Mouse (Mus musculus): ENCODE results near the gene Mrpl41.

GRCm38 (mm10) chr2:24934441-24934963 lies 40.4 kb downstream of the Mrpl41 start:
- TF ChIP-seq ELF1 (IDR thresholded peaks at IDR 0.05; ENCODE audit: low read depth, low read length) (peak; percentile 64; the same call in 1 of the 2 replicates), EP300 (IDR thresholded peaks at IDR 0.05; ENCODE audit: low read depth in 1 of 2, low read length in 2 of 2) (no peak), USF1 (IDR thresholded peaks at IDR 0.05; ENCODE audit: low read depth, low read length) (no peak), HCFC1 (IDR thresholded peaks at IDR 0.05; ENCODE audit: low read depth, low read length) (no peak), KAT2A (conservative IDR thresholded peaks at IDR 0.05; ENCODE audit: low read depth, low read length) (no peak), CTCF (IDR thresholded peaks at IDR 0.05 in 2 of 3, conservative IDR thresholded peaks at IDR 0.05 in 1 of 3; ENCODE audit: control insufficient read depth in 1 of 3, insufficient read depth in 1 of 3, low read depth in 2 of 3, low read length in 3 of 3, poor library complexity in 1 of 3, severe bottlenecking in 1 of 3) (no peak), GATA1 (IDR thresholded peaks at IDR 0.05; ENCODE audit: low read depth, low read length) (no peak)
